26 mouse cellular contexts compared by ENCODE assay signal in the genomic region with DNA sequence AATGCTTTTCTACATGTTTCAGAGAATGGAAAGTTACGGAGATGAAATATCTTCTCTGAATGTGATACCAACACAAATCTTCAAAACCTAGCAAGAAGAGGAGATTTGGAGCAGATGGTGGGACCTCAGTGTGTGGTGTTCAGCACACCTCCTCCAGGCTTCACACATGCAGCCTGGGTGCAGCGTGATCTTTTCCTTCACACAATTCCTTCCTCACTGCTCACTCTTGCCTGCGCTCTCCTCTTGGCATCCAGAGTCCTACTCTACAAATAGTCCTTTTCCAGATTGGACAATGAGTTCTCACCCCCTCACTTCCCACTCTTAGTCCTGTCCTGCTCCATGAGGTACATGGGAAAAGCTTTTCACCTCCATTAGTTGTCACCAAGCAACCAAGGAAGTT. TPM values are rescaled to one million over a fixed set of nuclear protein-coding genes. Genes with fewer than 3 reads are reported as not detected.
DNase-seq lines count a peak whose midpoint lies in the region; ATAC-seq lines count a peak whose summit lies in the region.
"Had no signal": no experiment of that assay in that cellular context is flagged by ENCODE, and none has a peak within 500 bp of the region (broad histone marks: within the 10 kb centered on the region; RNA-seq: fewer than 3 reads in every experiment).

No protein-coding gene starts in this region.

- no peak overlapping the region for H3K4me2 ChIP-seq in intestine, embryonic 16.5 days (ENCODE audit: low read depth, low read length)
- no peak overlapping the region for H3K4me2 ChIP-seq in midbrain, embryonic 15.5 days
- H3K4me2 ChIP-seq: forebrain, embryonic 15.5 days; heart, embryonic 11.5 days; intestine, embryonic 15.5 days; liver, embryonic 11.5 days; midbrain, embryonic 12.5 days had no signal

- no peaks in the 10 kb centered on the region for H3K27me3 ChIP-seq in intestine, embryonic 16.5 days (replicated peaks; ENCODE audit: control insufficient read depth, insufficient read depth, low read length)
- H3K27me3 ChIP-seq in midbrain, embryonic 15.5 days (replicated peaks), result no peaks in the 10 kb centered on the region
- H3K27me3 ChIP-seq: forebrain, embryonic 15.5 days; intestine, embryonic 15.5 days; midbrain, embryonic 12.5 days had no signal

- no peaks in the 10 kb centered on the region for H3K9me3 ChIP-seq in intestine, embryonic 16.5 days (ENCODE audit: control insufficient read depth, low read length)
- H3K9me3 ChIP-seq in midbrain, embryonic 15.5 days, result no peaks in the 10 kb centered on the region
- H3K9me3 ChIP-seq: embryonic facial prominence, embryonic 10.5 days; forebrain, embryonic 15.5 days; hindbrain, embryonic 10.5 days; intestine, embryonic 15.5 days; midbrain, embryonic 12.5 days had no signal

- no peaks in the 10 kb centered on the region for H3K36me3 ChIP-seq in intestine, embryonic 16.5 days (ENCODE audit: control insufficient read depth, insufficient read depth, low read length)
- no peaks in the 10 kb centered on the region for H3K36me3 ChIP-seq in midbrain, embryonic 15.5 days (replicated peaks)
- H3K36me3 ChIP-seq: embryonic facial prominence, embryonic 10.5 days; forebrain, embryonic 15.5 days; hindbrain, embryonic 10.5 days; intestine, embryonic 15.5 days; midbrain, embryonic 12.5 days had no signal

- no peak overlapping the region for H3K9ac ChIP-seq in intestine, embryonic 16.5 days (ENCODE audit: low read depth, low read length)
- no peak overlapping the region for H3K9ac ChIP-seq in midbrain, embryonic 15.5 days
- H3K9ac ChIP-seq: forebrain, embryonic 15.5 days; intestine, embryonic 15.5 days; liver, postnatal 0 days; midbrain, embryonic 12.5 days had no signal

- no peak for ATAC-seq in intestine, embryonic 16.5 days
- ATAC-seq in midbrain, embryonic 15.5 days (replicated peaks), result no peak
- ATAC-seq: CD4-positive, CD25-positive, alpha-beta regulatory T cell, adult 4 months; forebrain, embryonic 15.5 days; hindbrain, embryonic 16.5 days; intestine, embryonic 15.5 days; liver, postnatal 0 days had no signal

- peak; percentile 27 for DNase-seq in layer of hippocampus, adult 9-11 months
- no peak for DNase-seq in layer of hippocampus, adult 9-10 months (ENCODE audit: low spot score)
- peak; percentile 77 to 79 for DNase-seq in frontal cortex, adult 2 months (ENCODE audit: extremely low spot score in 1 of 2, low spot score in 1 of 2)
- peak; percentile 8 to 84 for DNase-seq in left cerebral cortex, adult 8-10 months (ENCODE audit: low spot score in 2 of 2)
- peak; percentile 55 for DNase-seq in right cerebral cortex, postnatal 25 days
- DNase-seq: adrenal gland, adult 2 months; cerebellum, adult 11-12 months; kidney, adult 9 months; kidney, postnatal 14 days; liver, postnatal 0 days; lung, postnatal 10 days had no signal

- H3K4me1 ChIP-seq in intestine, embryonic 16.5 days (ENCODE audit: control insufficient read depth, insufficient read depth, low read length), result no peaks in the 10 kb centered on the region
- H3K4me1 ChIP-seq in midbrain, embryonic 15.5 days, result no peaks in the 10 kb centered on the region
- H3K4me1 ChIP-seq: embryonic facial prominence, embryonic 10.5 days; forebrain, embryonic 15.5 days; hindbrain, embryonic 10.5 days; intestine, embryonic 15.5 days; midbrain, embryonic 12.5 days had no signal

- no peak overlapping the region for H3K4me3 ChIP-seq in intestine, embryonic 16.5 days (ENCODE audit: low read length)
- H3K4me3 ChIP-seq in midbrain, embryonic 15.5 days, result no peak overlapping the region
- H3K4me3 ChIP-seq: embryonic facial prominence, embryonic 10.5 days; forebrain, embryonic 15.5 days; hindbrain, embryonic 10.5 days; intestine, embryonic 15.5 days; layer of hippocampus, adult 2 months; midbrain, embryonic 12.5 days had no signal

- no peak overlapping the region for H3K27ac ChIP-seq in intestine, embryonic 16.5 days (ENCODE audit: low read length)
- H3K27ac ChIP-seq in midbrain, embryonic 15.5 days, result no peak overlapping the region
- H3K27ac ChIP-seq: embryonic facial prominence, embryonic 10.5 days; forebrain, embryonic 15.5 days; hindbrain, embryonic 10.5 days; intestine, embryonic 15.5 days; midbrain, embryonic 12.5 days; stomach, postnatal 0 days had no signal

- WGBS in intestine, embryonic 16.5 days, result 91% methylated on average over 3 of the region's 3 CpGs
- WGBS in midbrain, embryonic 15.5 days, result 100% methylated on average over 3 of the region's 3 CpGs

RNA-seq across cellular contexts. Expression of a gene that starts 43.2 kb away (rescaled TPM):
- 54.0 and 59.6 TPM in 2 replicates for polyA plus RNA-seq in frontal cortex, adult 2 months (2012; rRNA removed)
- total RNA-seq in left cerebral cortex, adult 8-10 months (2022), result 100 to 1,000 TPM; 276 to 350 (median 321) TPM
- polyA plus RNA-seq in intestine, embryonic 16.5 days (2015; fragmentation: Nextera tagmentation; extraction: Ambion mirVana), result 0.01 TPM in 1 of 2 replicates, not detected in the other
- polyA plus RNA-seq in midbrain, embryonic 15.5 days (2015; fragmentation: Nextera tagmentation; extraction: Ambion mirVana), result 3.2 and 3.9 TPM in 2 replicates
- total RNA-seq: granulocyte monocyte progenitor cell, adult 5-6 weeks; monocyte, adult 5-6 weeks had no signal
- polyA plus RNA-seq: CD4-positive, CD25-positive, alpha-beta regulatory T cell, adult 4 months; liver, postnatal 0 days had no signal

Comparison
In these comparisons a context has a peak if more than half of its experiments do, and no peak if none do; other contexts are left out.
1. RNA of a gene that starts 43.2 kb away (polyA plus RNA-seq): 54.0 to 59.6 TPM in frontal cortex, adult 2 months; 3.2 to 3.9 TPM in midbrain, embryonic 15.5 days and 0.01 TPM in intestine, embryonic 16.5 days; every median in the first group is over 10 times any median in the second.